Mouse (Mus musculus) urinary bladder, adult 2 months (tissue): ENCODE data around the gene Lrrc45. TPM values are rescaled to one million over a fixed set of nuclear protein-coding genes. Genes with fewer than 3 reads are reported as not detected.
A peak's percentile ranks its signal among the peaks of the same experiment; 100 is the strongest.

ENCODE experiments used
- DNase-seq: peaks from one replicate; pipeline ENCODE4 v3.0.0; 2022; ENCODE audit warnings: low spot score
- polyA plus RNA-seq: library from polyadenylated mRNA; depleted of rRNA; stranded (reverse); fragments of >200 nt; gene quantifications from 2 replicates; pipeline ENCODE4 v1.2.3, GENCODE M21; 2012

Lrrc45 gene
- polyA plus RNA-seq, 1 experiment, result 66.6 TPM

GRCm38 (mm10) chr11:120704486-120705325, 9.0 kb upstream of the Lrrc45 start:
- DNase-seq, result no peak

GRCm38 (mm10) chr11:120706120-120706519, 7.6 kb upstream of the Lrrc45 start:
- DNase-seq, result no peak

DNA sequence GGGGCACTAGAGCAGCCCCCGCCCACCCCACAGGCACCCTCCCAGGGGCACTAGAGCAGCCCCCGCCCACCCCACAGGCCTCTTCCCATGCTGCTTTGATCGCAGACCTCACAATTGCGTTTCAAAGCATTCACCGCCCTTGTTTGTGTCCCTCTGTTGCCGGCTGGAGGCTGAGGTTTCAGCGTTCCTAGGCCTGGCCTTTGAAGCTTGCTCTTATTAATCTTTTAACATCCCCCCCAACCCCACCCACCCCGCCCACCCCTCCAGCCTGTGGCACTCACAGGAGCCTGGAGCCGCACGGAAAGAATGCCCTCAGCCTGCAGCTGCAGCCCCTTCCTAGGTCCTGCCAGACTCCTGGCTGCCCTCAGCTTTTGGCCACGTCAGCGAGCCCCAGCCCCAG, 6.5 kb upstream of the Lrrc45 start:
- no peak for DNase-seq

DNA sequence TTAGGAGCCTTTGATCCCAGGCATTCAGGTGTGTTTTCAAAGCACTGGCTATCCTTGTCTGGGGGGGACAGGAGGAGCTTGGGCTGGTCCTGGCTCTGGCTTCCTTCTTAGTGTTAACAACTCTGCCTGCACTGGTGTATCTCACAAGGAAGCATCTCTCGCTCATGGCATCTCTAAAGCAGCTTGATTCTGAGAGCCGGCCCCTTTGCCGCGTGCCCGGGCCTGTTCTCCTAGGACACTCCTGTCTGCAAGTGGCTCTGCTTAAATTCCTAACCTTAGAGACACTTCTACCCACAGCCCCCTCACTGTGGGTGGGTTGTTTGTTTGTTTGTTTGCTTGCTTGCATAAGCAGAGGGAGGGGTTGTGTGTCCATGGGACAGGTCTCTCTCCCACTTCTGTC, 5.8 kb upstream of the Lrrc45 start:
- DNase-seq, result no peak

GRCm38 (mm10) chr11:120709551-120709950, 4.2 kb upstream of the Lrrc45 start:
- no peak for DNase-seq

DNA sequence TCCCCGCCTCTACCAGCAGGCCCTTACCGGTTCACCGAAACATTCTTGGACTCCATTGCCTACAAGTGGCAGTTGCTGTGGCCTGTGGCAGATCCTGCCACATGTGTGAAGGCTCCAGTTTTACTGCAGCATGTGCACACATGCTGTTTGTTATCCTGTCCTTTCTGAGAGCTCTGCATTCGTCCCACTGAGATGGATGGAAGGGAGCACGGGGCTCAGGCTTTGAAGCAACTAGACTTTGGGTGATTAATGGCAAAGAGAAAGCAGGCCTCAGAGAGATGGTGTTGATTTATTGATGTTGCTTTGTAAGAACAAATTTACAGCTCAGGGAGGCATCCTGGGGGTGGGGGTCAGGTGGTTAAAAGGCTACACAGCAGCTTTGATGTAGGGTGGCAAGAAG, 3.1 kb upstream of the Lrrc45 start:
- no peak for DNase-seq

GRCm38 (mm10) chr11:120711980-120712604, 1.6 kb upstream of the Lrrc45 start:
- DNase-seq, result no peak

DNA sequence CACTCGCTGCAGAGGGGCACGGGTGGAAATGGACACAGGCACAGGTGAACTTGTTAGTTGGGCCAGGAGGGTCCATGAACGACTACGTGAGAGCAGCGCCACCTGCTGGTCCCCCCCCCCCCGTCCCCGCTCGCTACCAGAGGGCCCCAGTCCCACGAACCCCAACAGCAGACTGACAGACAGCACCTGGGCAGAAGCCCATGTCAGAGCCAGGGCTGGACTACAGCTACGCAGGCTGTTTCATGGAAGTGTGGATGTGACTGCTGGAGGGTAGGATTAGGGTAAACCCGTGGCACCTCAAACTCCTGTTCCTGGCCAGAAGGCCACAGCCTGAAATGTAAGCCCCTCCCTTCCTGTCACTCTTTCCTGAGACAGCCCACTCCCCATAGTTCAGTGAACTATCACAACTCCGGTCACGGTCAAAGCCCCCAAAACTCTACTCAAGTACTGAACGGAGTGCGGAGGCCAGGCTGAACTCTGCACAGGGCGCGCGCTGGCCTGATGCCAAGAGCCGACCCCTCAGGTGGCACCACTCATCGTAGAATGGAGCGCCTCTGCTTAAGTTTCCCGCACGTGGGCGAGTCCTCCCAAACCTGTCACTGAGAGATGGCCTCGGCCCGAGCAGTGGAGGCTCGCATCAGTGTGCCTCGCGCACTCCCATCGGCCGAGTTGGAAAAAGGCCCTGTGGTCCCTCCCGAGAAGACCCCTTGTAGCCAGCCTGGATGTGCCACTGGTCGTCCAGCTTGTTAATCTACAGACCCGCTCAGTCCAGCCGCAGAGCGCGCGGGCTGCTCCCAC, 755 bp upstream of the Lrrc45 start:
- DNase-seq, result peak; percentile 48

- DNase-seq, result no peak
These were observed 821 bp downstream of the Lrrc45 start for GRCm38 (mm10) chr11:120714546-120714945.

- no peak for DNase-seq
These were observed 1.4 kb downstream of the Lrrc45 start for GRCm38 (mm10) chr11:120715131-120715530.

GRCm38 (mm10) chr11:120719242-120719641, 5.5 kb downstream of the Lrrc45 start:
- no peak for DNase-seq

GRCm38 (mm10) chr11:120719841-120720376, 6.2 kb downstream of the Lrrc45 start:
- no peak for DNase-seq

- DNase-seq, result peak; percentile 80
These were observed 6.7 kb downstream of the Lrrc45 start for GRCm38 (mm10) chr11:120720450-120720849.

DNA sequence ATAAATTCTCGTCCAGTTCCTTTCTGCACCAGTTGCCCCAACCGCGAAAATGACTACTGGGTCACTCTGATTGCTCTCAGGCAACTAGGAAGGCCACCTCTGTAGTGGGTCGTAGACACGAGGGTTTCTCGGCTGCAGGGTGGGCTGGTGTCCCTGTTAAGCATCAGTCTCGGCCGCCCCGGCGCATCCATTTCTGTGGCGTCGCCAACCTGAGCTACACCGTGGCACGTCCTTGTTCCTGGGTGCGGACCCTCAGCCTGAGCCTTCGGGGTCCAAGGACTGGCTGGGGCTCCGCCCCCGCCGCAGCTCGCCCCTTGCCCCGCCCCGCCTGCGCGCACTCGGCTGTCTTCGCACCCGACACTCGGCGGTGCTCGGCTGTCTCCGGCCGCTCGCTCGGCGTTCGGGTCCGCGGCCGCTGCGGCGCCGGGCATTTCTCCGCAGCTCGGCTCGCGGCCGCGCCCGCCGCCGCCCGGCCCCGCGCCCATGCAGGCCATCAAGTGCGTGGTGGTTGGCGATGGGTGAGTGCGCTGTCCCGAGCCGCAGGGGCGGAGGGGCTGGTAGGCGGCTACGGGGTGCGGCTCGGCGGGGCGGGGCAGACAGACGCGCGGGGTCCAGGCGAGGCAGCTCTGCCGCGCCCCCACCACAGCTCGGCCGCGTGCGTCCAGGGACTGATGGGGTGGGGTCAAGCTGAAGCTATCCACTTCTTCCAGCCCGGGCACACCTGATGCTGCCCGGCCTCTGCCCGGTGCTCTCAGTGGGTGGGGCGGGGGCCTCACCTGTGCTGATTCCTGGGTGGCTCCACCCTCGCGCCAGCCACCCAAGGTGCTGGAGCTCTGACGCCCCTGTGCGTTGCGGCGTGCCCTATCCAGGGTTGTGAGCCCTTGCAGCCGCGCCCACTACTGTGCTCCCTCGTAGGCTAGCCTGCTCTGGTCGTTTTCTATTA, 7.7 kb downstream of the Lrrc45 start, which contains the start of gene Rac3:
Gene Rac3 (plus strand): TSS at position 347 of the 943 bp plus-strand sequence.
- no peak for DNase-seq

GRCm38 (mm10) chr11:120722067-120722630, 8.4 kb downstream of the Lrrc45 start:
- no peak for DNase-seq

GRCm38 (mm10) chr11:120722761-120723382, 9.1 kb downstream of the Lrrc45 start:
- DNase-seq, result no peak

GRCm38 (mm10) chr11:120723509-120723908, 9.8 kb downstream of the Lrrc45 start:
- DNase-seq, result no peak

GRCm38 (mm10) chr11:120726243-120727168, 12.8 kb downstream of the Lrrc45 start:
- no peak for DNase-seq

DNA sequence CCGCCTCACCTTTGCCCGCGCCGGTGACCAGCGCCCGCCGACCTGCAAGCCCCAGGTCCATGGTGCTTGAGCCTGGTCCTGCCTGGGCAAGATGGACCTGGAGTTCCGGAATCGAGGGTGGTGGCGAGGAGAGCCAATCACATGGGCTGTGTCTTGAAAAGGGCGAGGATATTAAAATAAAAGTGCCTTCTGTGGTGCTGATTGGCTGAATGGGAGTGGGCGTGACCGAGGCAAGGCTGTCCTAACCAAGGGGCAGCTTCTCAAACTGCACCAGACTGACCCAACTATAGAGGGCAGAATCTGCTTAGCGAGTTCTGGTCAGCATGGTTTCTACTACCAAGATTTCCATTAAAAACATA, 13.4 kb downstream of the Lrrc45 start, which contains the start of gene Dcxr:
Gene Dcxr (minus strand): TSS at position 113 of the 359 bp plus-strand sequence.
- DNase-seq, result peak; percentile 70
